Mouse (Mus musculus): ENCODE measurements around the gene Tmem39b. TPM values are rescaled to one million over a fixed set of nuclear protein-coding genes. Genes with fewer than 3 reads are reported as not detected.

Gene Tmem39b
- polyA plus RNA-seq, 1 experiment from 2014 or later = 13.5 TPM

GRCm38 (mm10) chr4:129672878-129673449, 23.7 kb downstream of the Tmem39b start:
- Histone ChIP-seq H3K27me3 (no peaks in the 10 kb centered on the region), H3K4me1 (replicated peaks) (peaks cover 20% of the 10 kb centered on the region), H3K27ac (replicated peaks) (peak overlapping the region; percentile 87), H3K9ac (peak overlapping the region; percentile 94), H3K4me3 (peak overlapping the region; percentile 97), H3K9me3 (no peaks in the 10 kb centered on the region), H3K4me2 (peak overlapping the region; percentile 97), H3K36me3 (peaks cover 30% of the 10 kb centered on the region)
- WGBS = 11% methylated on average over 10 of the region's 10 CpGs
- ATAC-seq (ENCODE audit: low read depth) = no peak

- no peaks in the 10 kb centered on the region for H3K9me3 ChIP-seq
- H3K27me3 ChIP-seq = no peaks in the 10 kb centered on the region
- H3K4me3 ChIP-seq = peak within 1 kb of the TSS; percentile 97
- H3K4me1 ChIP-seq (replicated peaks) = peaks cover 20% of the 10 kb centered on the region
- WGBS = under 1% methylated on average over 65 of the region's 65 CpGs
- peak; percentile 92 for ATAC-seq (ENCODE audit: low read depth)
- peaks cover 25% of the 10 kb centered on the region for H3K36me3 ChIP-seq
- H3K4me2 ChIP-seq = peak within 1 kb of the TSS; percentile 97
- peak within 1 kb of the TSS; percentile 87 for H3K27ac ChIP-seq (replicated peaks)
- peak within 1 kb of the TSS; percentile 94 for H3K9ac ChIP-seq
Measured at GRCm38 (mm10) chr4:129672083-129672877, 24.4 kb downstream of the Tmem39b start, which contains the start of gene Kpna6. Kpna6 (minus strand) TSS chr4:129672767.

- peaks cover 20% of the 10 kb centered on the region for H3K4me1 ChIP-seq (replicated peaks)
- 9% methylated on average over 12 of the region's 12 CpGs for WGBS
- H3K9ac ChIP-seq = peak overlapping the region; percentile 94
- peak overlapping the region; percentile 97 for H3K4me2 ChIP-seq
- peak overlapping the region; percentile 87 for H3K27ac ChIP-seq (replicated peaks)
- H3K9me3 ChIP-seq = no peaks in the 10 kb centered on the region
- H3K27me3 ChIP-seq = no peaks in the 10 kb centered on the region
- peak overlapping the region; percentile 97 for H3K4me3 ChIP-seq
- no peak for ATAC-seq (ENCODE audit: low read depth)
- H3K36me3 ChIP-seq = peaks cover 25% of the 10 kb centered on the region
Measured at GRCm38 (mm10) chr4:129671491-129672082, 25.1 kb downstream of the Tmem39b start.

- ATAC-seq (ENCODE audit: low read depth) = no peak
- no peak overlapping the region for H3K27ac ChIP-seq (replicated peaks)
- no peaks in the 10 kb centered on the region for H3K27me3 ChIP-seq
- H3K36me3 ChIP-seq = peaks cover 62% of the 10 kb centered on the region
- H3K4me2 ChIP-seq = no peak overlapping the region
- H3K9me3 ChIP-seq = no peaks in the 10 kb centered on the region
- H3K4me1 ChIP-seq (replicated peaks) = no peaks in the 10 kb centered on the region
- no peak overlapping the region for H3K9ac ChIP-seq
- WGBS = 86% methylated on average over 3 of the region's 3 CpGs
- no peak overlapping the region for H3K4me3 ChIP-seq
Measured at GRCm38 (mm10) chr4:129662255-129662813, 34.3 kb downstream of the Tmem39b start.

- Histone ChIP-seq H3K36me3 (peaks cover 62% of the 10 kb centered on the region), H3K27me3 (no peaks in the 10 kb centered on the region)
Measured at GRCm38 (mm10) chr4:129661584-129661983, 35.1 kb downstream of the Tmem39b start.

GRCm38 (mm10) chr4:129654770-129655169, 41.9 kb downstream of the Tmem39b start:
- H3K36me3 ChIP-seq = peaks cover 94% of the 10 kb centered on the region
- no peak overlapping the region for H3K27ac ChIP-seq (replicated peaks)
- WGBS = 92% methylated on average over 14 of the region's 14 CpGs
- no peak for ATAC-seq (ENCODE audit: low read depth)
- no peak overlapping the region for H3K4me3 ChIP-seq
- no peaks in the 10 kb centered on the region for H3K9me3 ChIP-seq
- no peaks in the 10 kb centered on the region for H3K4me1 ChIP-seq (replicated peaks)
- H3K4me2 ChIP-seq = no peak overlapping the region
- H3K27me3 ChIP-seq = no peaks in the 10 kb centered on the region
- no peak overlapping the region for H3K9ac ChIP-seq

More at GRCm38 (mm10) chr4:129661584-129661983, 35.1 kb downstream of the Tmem39b start:
- no peaks in the 10 kb centered on the region for H3K9me3 ChIP-seq
- no peak overlapping the region for H3K4me3 ChIP-seq
- H3K4me1 ChIP-seq (replicated peaks) = no peaks in the 10 kb centered on the region
- ATAC-seq (ENCODE audit: low read depth) = no peak
- 92% methylated on average over 3 of the region's 3 CpGs for WGBS
- no peak overlapping the region for H3K4me2 ChIP-seq
- no peak overlapping the region for H3K27ac ChIP-seq (replicated peaks)
- no peak overlapping the region for H3K9ac ChIP-seq

- ATAC-seq (ENCODE audit: low read depth) = no peak
- H3K27ac ChIP-seq (replicated peaks) = no peak overlapping the region
- no peak overlapping the region for H3K4me2 ChIP-seq
- 94% methylated on average over 8 of the region's 8 CpGs for WGBS
- no peaks in the 10 kb centered on the region for H3K27me3 ChIP-seq
- H3K36me3 ChIP-seq = peaks cover 94% of the 10 kb centered on the region
- H3K4me1 ChIP-seq (replicated peaks) = no peaks in the 10 kb centered on the region
- H3K4me3 ChIP-seq = no peak overlapping the region
- H3K9me3 ChIP-seq = no peaks in the 10 kb centered on the region
- H3K9ac ChIP-seq = no peak overlapping the region
Measured at GRCm38 (mm10) chr4:129650359-129650758, 46.3 kb downstream of the Tmem39b start.

- Histone ChIP-seq H3K9ac (no peak overlapping the region), H3K4me2 (no peak overlapping the region), H3K27me3 (no peaks in the 10 kb centered on the region), H3K4me1 (replicated peaks) (no peaks in the 10 kb centered on the region), H3K27ac (replicated peaks) (no peak overlapping the region), H3K9me3 (no peaks in the 10 kb centered on the region), H3K4me3 (no peak overlapping the region), H3K36me3 (peaks cover 90% of the 10 kb centered on the region)
- no peak for ATAC-seq (ENCODE audit: low read depth)
- 84% methylated on average over 1 of the region's 1 CpGs for WGBS
Measured at GRCm38 (mm10) chr4:129648656-129649055, 48.0 kb downstream of the Tmem39b start.

GRCm38 (mm10) chr4:129645204-129645603, 51.4 kb downstream of the Tmem39b start:
- H3K4me3 ChIP-seq = no peak overlapping the region
- H3K9ac ChIP-seq = no peak overlapping the region
- no peak overlapping the region for H3K4me2 ChIP-seq
- 92% methylated on average over 6 of the region's 6 CpGs for WGBS
- no peaks in the 10 kb centered on the region for H3K9me3 ChIP-seq
- H3K4me1 ChIP-seq (replicated peaks) = peaks cover 7% of the 10 kb centered on the region
- no peak overlapping the region for H3K27ac ChIP-seq (replicated peaks)
- H3K36me3 ChIP-seq = peaks cover 61% of the 10 kb centered on the region
- ATAC-seq (ENCODE audit: low read depth) = no peak
- no peaks in the 10 kb centered on the region for H3K27me3 ChIP-seq

- Histone ChIP-seq H3K4me1 (replicated peaks) (peaks cover 37% of the 10 kb centered on the region), H3K4me3 (peak overlapping the region; percentile 55; the same call in 1 of the 2 replicates), H3K4me2 (peak overlapping the region; percentile 73), H3K9ac (peak overlapping the region; percentile 41; the same call in 1 of the 2 replicates), H3K27ac (replicated peaks) (no peak overlapping the region), H3K36me3 (peaks cover 50% of the 10 kb centered on the region), H3K27me3 (no peaks in the 10 kb centered on the region), H3K9me3 (no peaks in the 10 kb centered on the region)
- 36% methylated on average over 5 of the region's 5 CpGs for WGBS
- ATAC-seq (ENCODE audit: low read depth) = no peak
Measured at GRCm38 (mm10) chr4:129641756-129642155, 54.9 kb downstream of the Tmem39b start.

- Histone ChIP-seq H3K36me3 (peaks cover 50% of the 10 kb centered on the region), H3K27ac (replicated peaks) (peak within 1 kb of the TSS; percentile 92), H3K4me1 (replicated peaks) (peaks cover 38% of the 10 kb centered on the region), H3K9me3 (no peaks in the 10 kb centered on the region), H3K4me3 (peak within 1 kb of the TSS; percentile 55), H3K27me3 (no peaks in the 10 kb centered on the region), H3K9ac (peak within 1 kb of the TSS; percentile 82), H3K4me2 (peak within 1 kb of the TSS; percentile 73)
- peak; percentile 98 for ATAC-seq (ENCODE audit: low read depth)
- WGBS = under 1% methylated on average over 60 of the region's 60 CpGs
Measured at GRCm38 (mm10) chr4:129640638-129641467, 55.8 kb downstream of the Tmem39b start, which contains the start of gene Txlna. Txlna (minus strand) TSS chr4:129641065.
